Mouse (Mus musculus): ENCODE results near the gene Amacr.

GRCm38 (mm10) chr15:11003791-11004190 lies 22.2 kb downstream of the Amacr start:
- TF ChIP-seq EP300 (optimal IDR thresholded peaks at IDR 0.05) (no peak), CTCF (IDR thresholded peaks at IDR 0.05; ENCODE audit: low read depth) (no peak)

All from stomach, postnatal 0 days (tissue).